Mouse (Mus musculus) heart, adult 2 months (tissue): ENCODE measurements at regions not wholly inside any gene's neighbourhood (a gene's known extent, or its start where the extent isn't known, plus 50 kb on each side); places are given as distances from the start of the nearest gene placed in this dataset.

ENCODE experiments used
- DNase-seq, 2 experiments: peaks; one replicate each; pipeline ENCODE4 v3.0.0; 2021
- H3K27ac ChIP-seq: fragments of 200-600 bp; 2 replicates; pipeline ENCODE4 v1.8.1; 2022
- H3K27me3 ChIP-seq: fragments of 200-500 bp; 2 replicates; pipeline ENCODE4 v1.6.1; 2012; ENCODE audit warnings: mild to moderate bottlenecking, low read length, inconsistent platforms, mixed read lengths; ENCODE audit not compliant: control insufficient read depth, insufficient read depth
- H3K36me3 ChIP-seq: fragments of 200-500 bp; 2 replicates; pipeline ENCODE4 v1.6.1; 2012; ENCODE audit warnings: low read length, inconsistent platforms; ENCODE audit not compliant: control insufficient read depth, insufficient read depth
- H3K4me1 ChIP-seq: fragments of 200-500 bp; 2 replicates; pipeline ENCODE4 v1.6.1; 2011; ENCODE audit warnings: low read length; ENCODE audit not compliant: control insufficient read depth, insufficient read depth
- H3K4me3 ChIP-seq: fragments of 200-600 bp; 2 replicates; pipeline ENCODE4 v1.8.1; 2022
- H3K79me2 ChIP-seq: fragments of 200-500 bp; replicated peaks from 2 replicates; pipeline ENCODE4 v1.6.1; 2012; ENCODE audit warnings: mild to moderate bottlenecking, inconsistent platforms, low read length, moderate library complexity, mixed read lengths; ENCODE audit not compliant: control insufficient read depth, insufficient read depth
- H3K9ac ChIP-seq: fragments of 200-500 bp; 2 replicates; pipeline ENCODE4 v1.6.1; 2012; ENCODE audit warnings: low read depth, mild to moderate bottlenecking, control low read depth, inconsistent platforms, low read length, mixed read lengths
- CTCF ChIP-seq: fragments of 200-600 bp; IDR thresholded peaks from 2 replicates; pipeline ENCODE4 v1.8.1; 2022; ENCODE audit warnings: antibody characterized with exemption, mild to moderate bottlenecking, moderate library complexity
- EP300 ChIP-seq: fragments of 200-500 bp; IDR thresholded peaks from 2 replicates; pipeline ENCODE4 v1.6.1; 2011; ENCODE audit warnings: low read depth, low read length, control low read depth; ENCODE audit not compliant: insufficient read depth
- POLR2A ChIP-seq: fragments of 200-500 bp; IDR thresholded peaks from 2 replicates; pipeline ENCODE4 v1.6.1; 2011; ENCODE audit warnings: mild to moderate bottlenecking, low read depth, low read length, control low read depth; ENCODE audit not compliant: insufficient read depth
- WGBS: fragments of 180-500 bp; shearing (Covaris S2); methylation state at CpG from one replicate; pipeline ENCODE4 v1.1.7; 2018; 5-methylcytosine and 5-hydroxymethylcytosine counted together
- intact Hi-C: fragments of 180-260 bp; cut with DNase I; formaldehyde crosslinking; loops from one replicate; pipeline ENCODE4 v1.15.1; 2025

DNA sequence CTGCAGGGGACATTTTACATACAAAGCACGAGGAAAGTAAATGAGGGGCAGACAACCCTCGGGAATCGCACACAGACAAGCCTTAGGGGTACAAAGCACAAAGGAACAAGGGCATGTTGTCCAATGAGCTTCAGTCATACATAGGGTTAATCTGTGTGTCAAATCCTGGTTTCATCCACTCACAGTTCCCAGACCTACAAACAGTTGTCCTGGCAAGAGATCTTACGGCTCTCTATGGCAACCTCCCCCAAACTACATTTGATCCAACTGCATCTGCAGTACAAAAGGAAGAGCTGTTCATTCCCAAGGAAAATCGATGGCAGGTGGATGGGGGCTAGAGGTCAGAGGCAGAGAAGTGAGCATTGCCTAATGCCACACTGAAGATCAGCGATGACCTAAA, 413.9 kb downstream of the Med10 start:
- H3K27ac ChIP-seq, result no peak overlapping the region
- intact Hi-C loops, result no loop called here
- no peaks in the 10 kb centered on the region for H3K36me3 ChIP-seq
- no peaks in the 10 kb centered on the region for H3K4me1 ChIP-seq
- H3K27me3 ChIP-seq, result no peaks in the 10 kb centered on the region
- 74% methylated on average over 6 of the region's 6 CpGs for WGBS
- DNase-seq, result no peak
- no peaks in the 10 kb centered on the region for H3K79me2 ChIP-seq
- H3K4me3 ChIP-seq, result no peak overlapping the region
- no peak overlapping the region for H3K9ac ChIP-seq
- no peak for TF ChIP-seq POLR2A
- no peak for TF ChIP-seq EP300
- TF ChIP-seq CTCF, result no peak

DNA sequence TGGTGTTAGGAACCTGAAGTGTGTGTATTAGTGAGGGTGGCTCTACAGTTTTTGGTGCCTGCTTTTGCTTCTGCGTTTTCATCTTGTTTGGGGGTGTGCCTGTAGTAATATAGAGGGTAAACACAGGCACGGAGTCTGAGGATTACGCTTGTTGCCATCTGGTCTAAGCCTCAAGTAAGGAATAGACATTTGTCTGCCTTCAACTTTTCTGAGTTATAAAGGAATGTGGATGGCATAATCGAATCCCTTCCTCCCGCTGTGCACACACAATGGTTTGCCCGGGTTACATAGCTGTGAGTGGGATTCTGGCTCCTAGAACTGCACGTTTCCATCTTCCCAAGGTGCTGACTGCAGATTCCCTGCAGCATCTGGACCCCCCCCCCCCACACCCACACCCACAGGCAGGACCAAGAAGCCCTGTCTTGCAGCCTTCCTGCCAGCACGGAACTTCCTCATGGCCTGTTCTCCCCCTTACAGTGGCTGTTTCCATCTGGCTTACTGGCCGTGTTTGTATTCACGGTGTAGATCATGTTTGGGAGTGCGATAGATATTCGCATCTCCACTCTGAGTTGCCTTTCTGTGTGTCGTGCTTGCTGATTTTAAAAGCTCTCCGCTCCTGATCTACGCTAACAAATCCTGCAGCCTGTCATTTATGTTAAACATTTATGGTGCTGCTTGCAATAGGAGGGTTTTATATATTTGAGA, 415.4 kb downstream of the Med10 start:
- Histone ChIP-seq H3K27me3 (no peaks in the 10 kb centered on the region), H3K9ac (no peak overlapping the region), H3K4me3 (no peak overlapping the region), H3K4me1 (no peaks in the 10 kb centered on the region), H3K27ac (no peak overlapping the region), H3K79me2 (no peaks in the 10 kb centered on the region), H3K36me3 (no peaks in the 10 kb centered on the region)
- 71% methylated on average over 15 of the region's 15 CpGs for WGBS
- intact Hi-C loops, result no loop called here
- DNase-seq, result no peak
- TF ChIP-seq CTCF, result no peak
- no peak for TF ChIP-seq POLR2A

DNA sequence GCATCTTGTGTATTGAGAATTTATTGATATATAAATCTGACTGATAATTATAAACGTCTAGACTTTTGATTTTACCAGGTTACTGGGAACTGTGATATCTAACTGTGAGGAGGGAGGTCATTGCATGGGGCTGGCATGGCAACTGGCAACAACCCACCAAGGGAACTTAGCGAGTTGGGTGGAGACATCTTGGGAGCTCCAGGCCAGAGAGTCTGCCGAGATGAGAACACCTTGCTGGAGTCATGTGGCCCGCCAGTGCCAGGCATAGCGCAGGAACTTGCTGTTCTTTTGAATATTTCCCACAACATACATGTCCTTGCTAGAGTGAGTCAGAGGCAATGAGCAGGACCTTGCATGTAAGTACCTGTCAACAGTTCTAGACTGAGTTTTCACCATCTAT, 413.9 kb downstream of the Ice1 start:
- Histone ChIP-seq H3K27me3 (no peaks in the 10 kb centered on the region; the same call in 1 of the 2 replicates), H3K79me2 (no peaks in the 10 kb centered on the region), H3K4me1 (no peaks in the 10 kb centered on the region), H3K36me3 (no peaks in the 10 kb centered on the region), H3K4me3 (no peak overlapping the region), H3K27ac (no peak overlapping the region), H3K9ac (no peak overlapping the region)
- DNase-seq, result no peak
- TF ChIP-seq POLR2A, result no peak
- TF ChIP-seq EP300, result no peak
- TF ChIP-seq CTCF, result no peak
- 78% methylated on average over 5 of the region's 5 CpGs for WGBS
- intact Hi-C loops, result no loop called here

DNA sequence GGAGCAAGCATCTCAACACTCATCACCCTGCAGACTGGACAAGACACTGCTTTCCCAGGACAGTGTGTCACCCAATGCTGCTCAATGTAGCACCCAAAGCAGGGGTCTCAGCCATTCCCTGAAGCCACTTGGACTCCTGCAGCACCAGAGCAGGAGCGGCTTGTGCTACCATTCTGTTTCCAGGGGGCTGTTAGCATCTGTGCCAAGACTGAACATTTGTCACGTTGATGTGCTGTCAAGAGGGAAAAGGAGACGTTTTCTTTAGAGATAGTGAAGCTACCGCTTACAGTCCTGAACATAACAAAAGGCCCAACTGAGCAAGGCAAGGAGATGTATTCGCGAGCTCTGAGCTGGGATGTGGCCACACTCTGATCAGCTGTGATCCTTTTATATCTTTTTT, 410.3 kb downstream of the Ice1 start:
- Histone ChIP-seq H3K4me3 (no peak overlapping the region), H3K36me3 (no peaks in the 10 kb centered on the region), H3K27ac (no peak overlapping the region), H3K79me2 (no peaks in the 10 kb centered on the region), H3K27me3 (no peaks in the 10 kb centered on the region; the same call in 1 of the 2 replicates), H3K4me1 (no peaks in the 10 kb centered on the region), H3K9ac (no peak overlapping the region)
- no peak for TF ChIP-seq POLR2A
- no peak for TF ChIP-seq EP300
- no peak for TF ChIP-seq CTCF
- intact Hi-C loops, result no loop called here
- no peak for DNase-seq
- 43% methylated on average over 6 of the region's 6 CpGs for WGBS

DNA sequence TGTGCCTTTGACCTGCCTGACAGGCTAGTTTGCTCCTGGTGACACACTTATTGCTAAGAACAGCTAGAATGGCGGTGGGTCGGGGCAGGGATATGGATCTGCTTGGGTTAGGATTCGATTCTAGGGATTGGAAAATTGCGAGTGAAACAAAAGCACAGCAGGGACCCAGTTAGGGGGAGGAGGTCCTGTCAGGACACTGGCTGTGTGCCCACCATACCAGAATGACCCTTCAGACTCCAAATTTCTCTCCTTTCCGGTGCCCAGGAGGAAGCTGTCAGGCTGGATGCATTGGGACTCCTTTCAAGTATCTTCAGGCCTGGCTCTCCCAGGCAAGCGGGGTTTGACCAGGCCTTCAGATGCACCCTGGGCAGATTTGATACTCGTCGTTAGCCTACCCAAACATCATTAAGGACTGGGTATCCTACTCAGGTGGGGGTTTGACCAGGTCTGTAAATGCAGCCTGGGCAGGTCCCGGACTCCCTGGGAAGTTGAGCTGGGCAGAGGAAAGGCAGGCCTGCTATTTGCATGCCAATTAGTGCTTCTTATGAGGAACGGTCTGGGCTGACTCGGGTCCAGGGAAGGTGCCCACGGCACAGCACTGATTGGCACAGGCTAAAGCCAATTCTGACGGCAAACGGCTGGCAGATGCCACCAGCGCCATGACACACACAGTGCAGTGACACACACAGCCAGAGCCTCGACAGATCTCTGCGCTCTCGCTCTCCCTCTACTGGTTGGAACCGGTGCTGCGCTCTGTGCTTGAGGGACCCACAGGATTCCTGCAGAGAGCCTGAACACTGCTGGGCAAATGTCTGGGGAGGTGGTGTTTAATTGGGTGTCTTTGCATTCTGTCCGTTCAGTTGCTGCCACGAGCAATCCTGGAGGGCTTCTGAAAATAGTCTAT, 403.3 kb downstream of the Ice1 start:
- whole genome bisulfite sequencing, result 37% methylated on average over 22 of the region's 22 CpGs
- Histone ChIP-seq H3K4me3 (no peak overlapping the region), H3K27ac (no peak overlapping the region), H3K9ac (no peak overlapping the region), H3K27me3 (no peaks in the 10 kb centered on the region), H3K4me1 (no peaks in the 10 kb centered on the region), H3K79me2 (no peaks in the 10 kb centered on the region), H3K36me3 (no peaks in the 10 kb centered on the region)
- intact Hi-C loops, result no loop called here
- DNase-seq, result peak; percentile 30 to 63
- TF ChIP-seq EP300 (no peak), CTCF (peak; percentile 83), POLR2A (no peak)

DNA sequence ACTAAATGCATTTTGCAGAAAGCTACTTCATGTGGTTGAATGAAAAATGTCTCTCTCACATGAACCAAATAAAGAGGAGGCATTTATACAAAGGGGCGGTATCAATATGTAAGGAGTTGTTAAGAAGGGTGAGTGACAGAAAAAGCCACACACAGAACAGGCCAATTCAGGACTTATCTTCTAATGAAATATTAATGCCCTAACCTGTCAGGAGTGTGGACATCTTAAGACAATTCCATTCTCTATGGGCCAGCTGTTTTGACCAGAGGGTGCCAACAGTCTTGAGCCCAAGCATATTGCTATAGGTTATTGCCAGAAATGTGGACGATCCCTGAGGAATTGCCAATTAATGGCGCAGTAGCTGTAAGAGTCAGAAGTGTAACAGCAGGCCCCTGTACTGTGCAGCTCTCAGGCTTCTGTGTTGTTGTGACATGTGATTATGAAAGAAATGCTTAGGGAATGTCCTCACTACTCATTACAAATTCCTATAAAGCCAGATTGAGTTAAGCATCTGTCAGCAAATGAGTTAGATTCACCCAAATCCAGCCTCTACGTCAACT, 393.8 kb downstream of the Ice1 start:
- no peaks in the 10 kb centered on the region for H3K36me3 ChIP-seq
- no peak overlapping the region for H3K27ac ChIP-seq
- no peaks in the 10 kb centered on the region for H3K4me1 ChIP-seq
- DNase-seq, result no peak
- no peak overlapping the region for H3K9ac ChIP-seq
- H3K4me3 ChIP-seq, result no peak overlapping the region
- H3K27me3 ChIP-seq, result no peaks in the 10 kb centered on the region
- no peaks in the 10 kb centered on the region for H3K79me2 ChIP-seq
- TF ChIP-seq EP300 (no peak), CTCF (no peak), POLR2A (no peak)
- intact Hi-C loops, result no loop called here
- WGBS, result 90% methylated on average over 4 of the region's 4 CpGs
